Comparison of ENCODE assay signal across 14 mouse cellular contexts in the genomic region with DNA sequence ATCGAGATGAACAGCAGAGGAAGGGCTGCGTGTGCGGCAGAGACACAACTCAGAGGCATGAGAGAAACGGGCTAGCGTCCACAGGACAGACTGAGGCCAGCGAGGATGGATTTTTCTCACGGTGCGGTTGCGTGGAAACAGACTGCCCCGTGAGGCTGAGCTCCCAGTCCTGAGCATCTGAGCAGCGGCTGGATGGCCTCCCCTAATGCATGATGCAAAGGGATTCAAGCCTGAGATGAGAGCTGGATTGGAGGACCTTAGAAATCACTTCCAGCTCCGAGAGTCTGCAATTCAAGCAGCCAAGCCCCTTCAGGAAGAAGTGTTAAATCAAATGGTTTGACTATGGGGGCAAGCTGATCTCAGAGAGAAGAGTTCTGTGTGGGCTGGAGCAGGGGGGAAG. TPM values are rescaled to one million over a fixed set of nuclear protein-coding genes. Genes with fewer than 3 reads are reported as not detected.
DNase-seq lines count a peak whose midpoint lies in the region; ATAC-seq and TF ChIP-seq lines count a peak whose summit lies in the region.
"Had no signal": no experiment of that assay in that cellular context is flagged by ENCODE, and none has a peak within 500 bp of the region (broad histone marks: within the 10 kb centered on the region; RNA-seq: fewer than 3 reads in every experiment).

No protein-coding gene starts in this region.

- no peak for TF ChIP-seq CTCF in cerebellum, adult 2 months (IDR thresholded peaks at IDR 0.05; ENCODE audit: borderline replicate concordance, insufficient read depth, low read depth, low read length)

- 80% methylated on average over 12 of the region's 12 CpGs for WGBS in heart, embryonic 12.5 days
- WGBS in neural tube, embryonic 12.5 days: 79% methylated on average over 12 of the region's 12 CpGs
- WGBS in midbrain, embryonic 12.5 days: 88% methylated on average over 12 of the region's 12 CpGs
- WGBS in cerebellum, adult 2 months: 26% methylated on average over 12 of the region's 12 CpGs

- no peaks in the 10 kb centered on the region for H3K27me3 ChIP-seq in heart, embryonic 12.5 days (replicated peaks)
- H3K27me3 ChIP-seq in neural tube, embryonic 12.5 days (replicated peaks): no peaks in the 10 kb centered on the region
- no peaks in the 10 kb centered on the region for H3K27me3 ChIP-seq in midbrain, embryonic 12.5 days
- H3K27me3 ChIP-seq in cerebellum, adult 2 months (ENCODE audit: control insufficient read depth, insufficient read depth, low read length): no peaks in the 10 kb centered on the region
- H3K27me3 ChIP-seq: Patski; stomach, embryonic 15.5 days had no signal

- no peak for DNase-seq in heart, adult 9 months (ENCODE audit: low spot score in 2 of 2)
- DNase-seq in neural tube, embryonic 10.5 days (ENCODE audit: extremely low spot score, low spot score): no peak
- DNase-seq in cerebellum, adult 9-10 months: no peak
- no peak for DNase-seq in cerebellum, postnatal 14 days
- DNase-seq in cerebellum, adult 2 months: no peak
- DNase-seq: cerebellum, adult 9-11 months; gastrocnemius, postnatal 25 days; layer of hippocampus, postnatal 36 days had no signal

- H3K36me3 ChIP-seq in heart, embryonic 12.5 days: peaks cover 22% of the 10 kb centered on the region
- peaks cover 24% of the 10 kb centered on the region for H3K36me3 ChIP-seq in neural tube, embryonic 12.5 days
- peaks cover 22% of the 10 kb centered on the region for H3K36me3 ChIP-seq in midbrain, embryonic 12.5 days

- no peak overlapping the region for H3K27ac ChIP-seq in heart, embryonic 12.5 days (ENCODE audit: poor library complexity, severe bottlenecking)
- no peak overlapping the region for H3K27ac ChIP-seq in neural tube, embryonic 12.5 days
- H3K27ac ChIP-seq in midbrain, embryonic 12.5 days (replicated peaks): no peak overlapping the region
- no peak overlapping the region for H3K27ac ChIP-seq in cerebellum, adult 2 months (ENCODE audit: insufficient read depth, low read length)
- H3K27ac ChIP-seq: stomach, embryonic 15.5 days had no signal

- peak overlapping the region; percentile 11; the same call in 1 of the 2 replicates for H3K9ac ChIP-seq in heart, embryonic 12.5 days
- 0 out of 2 replicates have a peak overlapping the region, but pooled peaks have one; percentile 10 for H3K9ac ChIP-seq in neural tube, embryonic 12.5 days
- H3K9ac ChIP-seq in midbrain, embryonic 12.5 days (replicated peaks): no peak overlapping the region; the same call in 1 of the 2 replicates
- H3K9ac ChIP-seq: stomach, embryonic 15.5 days had no signal

- TF ChIP-seq POLR2A in cerebellum, adult 2 months (IDR thresholded peaks at IDR 0.05; ENCODE audit: borderline replicate concordance, insufficient read depth, low read length): no peak

- H3K4me1 ChIP-seq in heart, embryonic 12.5 days (replicated peaks): peaks cover 41% of the 10 kb centered on the region
- H3K4me1 ChIP-seq in neural tube, embryonic 12.5 days: peaks cover 35% of the 10 kb centered on the region
- peaks cover 36% of the 10 kb centered on the region for H3K4me1 ChIP-seq in midbrain, embryonic 12.5 days
- peaks cover 40% of the 10 kb centered on the region for H3K4me1 ChIP-seq in cerebellum, adult 2 months (ENCODE audit: control insufficient read depth, insufficient read depth, low read length)

- H3K9me3 ChIP-seq in heart, embryonic 12.5 days (replicated peaks): no peaks in the 10 kb centered on the region
- no peaks in the 10 kb centered on the region for H3K9me3 ChIP-seq in neural tube, embryonic 12.5 days
- H3K9me3 ChIP-seq in midbrain, embryonic 12.5 days: no peaks in the 10 kb centered on the region
- H3K9me3 ChIP-seq: stomach, embryonic 15.5 days had no signal

- no peak overlapping the region for H3K4me2 ChIP-seq in heart, embryonic 12.5 days
- no peak overlapping the region for H3K4me2 ChIP-seq in neural tube, embryonic 12.5 days (replicated peaks)
- 0 out of 2 replicates have a peak overlapping the region, but pooled peaks have one; percentile 7 for H3K4me2 ChIP-seq in midbrain, embryonic 12.5 days (replicated peaks)
- H3K4me2 ChIP-seq: stomach, embryonic 15.5 days had no signal

- no peak overlapping the region for H3K4me3 ChIP-seq in heart, embryonic 12.5 days
- H3K4me3 ChIP-seq in neural tube, embryonic 12.5 days: no peak overlapping the region
- no peak overlapping the region for H3K4me3 ChIP-seq in midbrain, embryonic 12.5 days
- no peak overlapping the region for H3K4me3 ChIP-seq in cerebellum, adult 2 months (replicated peaks; ENCODE audit: insufficient read depth, low read depth, low read length)
- H3K4me3 ChIP-seq: stomach, embryonic 15.5 days had no signal

- ATAC-seq in heart, embryonic 12.5 days (ENCODE audit: insufficient number of reproducible peaks, low FRiP score): no peak
- ATAC-seq in neural tube, embryonic 12.5 days (ENCODE audit: low FRiP score, low read depth): no peak
- ATAC-seq in midbrain, embryonic 12.5 days (ENCODE audit: low FRiP score, low read depth): no peak
- ATAC-seq: CD4-positive, CD25-positive, alpha-beta regulatory T cell, adult 4 months; Patski had no signal

RNA-seq across cellular contexts. Expression of gene Ppp2r5d, which starts 3.4 kb away (rescaled TPM):
- polyA plus RNA-seq in heart, embryonic 12.5 days (2016; fragmentation: Nextera tagmentation; extraction: Ambion mirVana): 62.8 TPM in 2 replicates
- polyA plus RNA-seq in neural tube, embryonic 12.5 days (2016; fragmentation: Nextera tagmentation; extraction: Ambion mirVana): 89.5 and 107 TPM in 2 replicates
- polyA plus RNA-seq in midbrain, embryonic 12.5 days (2016; fragmentation: Nextera tagmentation; extraction: Ambion mirVana): 111 and 113 TPM in 2 replicates
- polyA plus RNA-seq in cerebellum, adult 2 months (2012; rRNA removed): 137 and 139 TPM in 2 replicates

RNA-seq across cellular contexts. Expression of gene Pex6, which starts 9.8 kb away (rescaled TPM):
- polyA plus RNA-seq in heart, embryonic 12.5 days (2016; fragmentation: Nextera tagmentation; extraction: Ambion mirVana): 16.9 and 17.0 TPM in 2 replicates
- polyA plus RNA-seq in neural tube, embryonic 12.5 days (2016; fragmentation: Nextera tagmentation; extraction: Ambion mirVana): 35.8 and 36.9 TPM in 2 replicates
- polyA plus RNA-seq in midbrain, embryonic 12.5 days (2016; fragmentation: Nextera tagmentation; extraction: Ambion mirVana): 33.7 and 36.0 TPM in 2 replicates
- polyA plus RNA-seq in cerebellum, adult 2 months (2012; rRNA removed): 46.5 and 52.4 TPM in 2 replicates

RNA-seq across cellular contexts. Expression of gene Klhdc3, which starts 20.8 kb away (rescaled TPM):
- polyA plus RNA-seq in heart, embryonic 12.5 days (2016; fragmentation: Nextera tagmentation; extraction: Ambion mirVana): 149 and 155 TPM in 2 replicates
- polyA plus RNA-seq in neural tube, embryonic 12.5 days (2016; fragmentation: Nextera tagmentation; extraction: Ambion mirVana): 146 and 148 TPM in 2 replicates
- 127 and 131 TPM in 2 replicates for polyA plus RNA-seq in midbrain, embryonic 12.5 days (2016; fragmentation: Nextera tagmentation; extraction: Ambion mirVana)
- 237 and 240 TPM in 2 replicates for polyA plus RNA-seq in cerebellum, adult 2 months (2012; rRNA removed)

RNA-seq across cellular contexts. Expression of gene Mea1, which starts 22.9 kb away (rescaled TPM):
- polyA plus RNA-seq in heart, embryonic 12.5 days (2016; fragmentation: Nextera tagmentation; extraction: Ambion mirVana): 116 and 123 TPM in 2 replicates
- 178 and 189 TPM in 2 replicates for polyA plus RNA-seq in neural tube, embryonic 12.5 days (2016; fragmentation: Nextera tagmentation; extraction: Ambion mirVana)
- polyA plus RNA-seq in midbrain, embryonic 12.5 days (2016; fragmentation: Nextera tagmentation; extraction: Ambion mirVana): 159 and 175 TPM in 2 replicates
- 136 and 147 TPM in 2 replicates for polyA plus RNA-seq in cerebellum, adult 2 months (2012; rRNA removed)

RNA-seq across cellular contexts. Expression of gene Rrp36, which starts 27.3 kb away (rescaled TPM):
- 36.5 and 38.9 TPM in 2 replicates for polyA plus RNA-seq in heart, embryonic 12.5 days (2016; fragmentation: Nextera tagmentation; extraction: Ambion mirVana)
- polyA plus RNA-seq in neural tube, embryonic 12.5 days (2016; fragmentation: Nextera tagmentation; extraction: Ambion mirVana): 52.1 and 54.1 TPM in 2 replicates
- polyA plus RNA-seq in midbrain, embryonic 12.5 days (2016; fragmentation: Nextera tagmentation; extraction: Ambion mirVana): 54.1 and 56.0 TPM in 2 replicates
- polyA plus RNA-seq in cerebellum, adult 2 months (2012; rRNA removed): 32.3 and 33.0 TPM in 2 replicates
